Mouse (Mus musculus) retina, postnatal 7 days (tissue): ENCODE measurements at regions not wholly inside any gene's neighbourhood (a gene's known extent, or its start where the extent isn't known, plus 50 kb on each side); places are given as distances from the start of the nearest gene placed in this dataset.
"Not testable (repeated sequence)": the region's sequence is repeated elsewhere in the genome, so short reads cannot be mapped to it uniquely, and the experiment has no call there.

Experiments
- DNase-seq: peaks from one replicate; pipeline ENCODE4 v3.0.0-alpha.2; 2012; ENCODE audit warnings: low read depth, low spot score

GRCm38 (mm10) chr10:110840864-110841263 lies 78.7 kb upstream of the Csrp2 start:
- DNase-seq = no peak

GRCm38 (mm10) chr10:110841670-110842069 lies 77.9 kb upstream of the Csrp2 start:
- DNase-seq = no peak

- not testable (repeated sequence) for DNase-seq
Measured at GRCm38 (mm10) chr10:110854663-110855163, 64.9 kb upstream of the Csrp2 start.

DNA sequence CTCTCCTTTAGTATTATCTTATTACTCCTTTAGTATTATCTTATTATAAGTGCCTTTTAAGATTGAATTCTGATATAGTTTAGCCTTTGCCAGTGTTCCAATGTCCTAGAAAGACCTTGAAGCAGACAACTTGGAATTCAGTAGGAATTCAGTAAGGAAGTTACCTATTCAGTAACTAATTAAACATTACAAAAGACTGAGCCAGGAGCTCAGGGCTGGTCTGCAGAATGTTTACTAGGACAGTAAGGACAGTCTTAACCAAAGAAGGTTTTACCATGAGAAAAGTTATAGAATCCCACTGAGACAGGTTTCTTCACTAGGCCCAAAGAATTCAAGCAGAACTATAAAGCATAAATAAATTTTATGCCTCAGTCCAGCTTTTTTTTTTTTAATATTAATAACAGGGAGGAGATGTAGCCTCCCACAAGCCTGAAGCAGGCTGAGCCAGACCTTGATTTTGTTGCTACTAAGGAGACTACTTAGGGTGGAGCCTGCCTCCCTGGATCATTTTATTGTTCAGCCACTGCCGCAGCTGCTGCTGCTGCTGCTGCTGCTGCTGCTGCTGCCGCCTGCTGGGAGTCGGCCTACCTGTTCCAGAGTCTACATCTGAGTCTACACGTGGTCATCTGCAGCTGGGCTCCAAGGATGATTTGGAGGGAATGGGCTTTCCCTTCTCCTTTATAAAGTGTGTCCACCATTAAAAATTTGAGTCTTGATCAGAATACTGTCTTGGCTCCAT lies 63.8 kb upstream of the Csrp2 start:
- not testable (repeated sequence) for DNase-seq

- peak; percentile 4 for DNase-seq
Measured at GRCm38 (mm10) chr10:110857320-110858097, 62.1 kb upstream of the Csrp2 start.

- DNase-seq = no peak
Measured at GRCm38 (mm10) chr10:110858098-110858360, 61.6 kb upstream of the Csrp2 start.

DNA sequence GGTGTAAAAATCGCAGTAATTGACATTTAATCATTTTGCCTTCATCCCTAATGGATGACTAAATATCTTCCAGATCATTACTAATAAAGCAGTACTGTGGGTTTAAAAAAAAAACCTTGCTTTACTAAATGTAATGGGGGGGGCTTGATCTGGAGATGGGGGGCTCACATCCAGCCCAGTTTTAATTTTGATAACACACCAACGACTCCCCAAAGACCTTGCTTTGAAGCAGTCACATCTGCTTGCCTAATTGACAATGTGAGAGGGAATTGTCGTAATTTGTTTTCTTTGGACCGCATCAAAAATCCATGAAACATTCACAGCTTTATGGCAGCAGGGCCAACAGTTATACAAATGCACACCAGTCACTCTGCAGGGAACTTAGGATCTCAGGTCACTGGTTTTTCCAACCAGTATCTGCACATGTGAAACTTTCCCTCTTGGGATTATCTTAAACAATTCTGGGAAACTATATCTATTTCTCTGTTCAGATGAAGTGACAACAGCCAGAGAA lies 61.1 kb upstream of the Csrp2 start:
- DNase-seq = no peak

- DNase-seq = no peak
Measured at GRCm38 (mm10) chr10:110859307-110859706, 60.3 kb upstream of the Csrp2 start.
